Mouse (Mus musculus): ENCODE results near the gene Cul9. TPM values are rescaled to one million over a fixed set of nuclear protein-coding genes. Genes with fewer than 3 reads are reported as not detected.

The Cul9 gene
- polyA plus RNA-seq, 1 experiment from 2014 or later = 5.8 TPM

DNA sequence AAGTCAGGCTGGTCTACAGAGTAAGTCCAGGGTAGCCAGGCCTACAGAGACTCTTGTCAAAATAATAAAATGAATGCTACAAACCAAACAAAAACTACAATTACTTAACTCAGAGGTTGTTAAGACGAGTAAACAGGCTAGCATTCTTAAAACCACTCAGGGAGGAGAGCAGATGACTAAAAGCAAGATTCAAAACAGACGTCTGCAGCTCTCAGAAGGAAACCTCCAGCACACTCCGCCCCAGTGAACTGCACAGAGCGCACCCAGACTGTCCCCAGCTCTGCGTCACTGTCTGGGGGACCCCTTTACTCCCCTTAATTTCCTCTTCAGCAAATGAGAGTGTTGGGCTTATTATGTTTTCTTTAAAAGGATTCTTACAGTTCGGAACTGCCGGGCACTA lies 6.0 kb upstream of the Cul9 start:
- Histone ChIP-seq H3K36me3 (peaks cover 46% of the 10 kb centered on the region), H3K4me3 (replicated peaks) (peak overlapping the region; percentile 66), H3K9me3 (replicated peaks) (no peaks in the 10 kb centered on the region), H3K4me1 (peaks cover 53% of the 10 kb centered on the region), H3K27ac (peak overlapping the region; percentile 11; the same call in 1 of the 2 replicates), H3K27me3 (no peaks in the 10 kb centered on the region), H3K9ac (0 out of 2 replicates have a peak overlapping the region, but pooled peaks have one; percentile 2), H3K4me2 (peak overlapping the region; percentile 81; the same call in 1 of the 2 replicates)
- WGBS = 84% methylated on average over 7 of the region's 7 CpGs
- ATAC-seq (replicated peaks; ENCODE audit: low FRiP score) = no peak

DNA sequence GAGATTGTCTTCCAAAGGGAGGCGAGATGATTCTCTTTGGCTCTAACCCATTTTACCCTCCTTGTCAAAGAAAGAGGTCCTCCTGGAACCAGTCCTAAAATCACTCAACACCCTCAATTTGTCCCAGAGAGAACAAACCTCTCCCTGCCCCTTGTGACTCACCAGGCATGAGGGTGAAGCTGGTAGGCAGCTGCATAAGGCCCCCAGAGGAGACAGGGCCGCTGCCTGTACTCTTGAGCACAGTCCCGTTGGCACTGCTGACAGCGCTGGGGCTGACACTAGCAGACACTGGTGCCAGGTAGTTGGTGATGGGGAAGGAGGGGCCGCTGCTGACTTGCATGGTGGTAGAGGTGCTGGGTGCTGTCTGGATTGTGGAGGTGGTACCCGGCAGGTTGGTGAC lies 5.2 kb upstream of the Cul9 start:
- ATAC-seq (replicated peaks; ENCODE audit: low FRiP score) = no peak
- H3K27me3 ChIP-seq = no peaks in the 10 kb centered on the region
- no peak overlapping the region for H3K9ac ChIP-seq
- peaks cover 53% of the 10 kb centered on the region for H3K4me1 ChIP-seq
- H3K27ac ChIP-seq = no peak overlapping the region
- no peak overlapping the region for H3K4me2 ChIP-seq
- H3K36me3 ChIP-seq = peaks cover 46% of the 10 kb centered on the region
- no peaks in the 10 kb centered on the region for H3K9me3 ChIP-seq (replicated peaks)
- WGBS = 93% methylated on average over 6 of the region's 6 CpGs
- H3K4me3 ChIP-seq (replicated peaks) = no peak overlapping the region

DNA sequence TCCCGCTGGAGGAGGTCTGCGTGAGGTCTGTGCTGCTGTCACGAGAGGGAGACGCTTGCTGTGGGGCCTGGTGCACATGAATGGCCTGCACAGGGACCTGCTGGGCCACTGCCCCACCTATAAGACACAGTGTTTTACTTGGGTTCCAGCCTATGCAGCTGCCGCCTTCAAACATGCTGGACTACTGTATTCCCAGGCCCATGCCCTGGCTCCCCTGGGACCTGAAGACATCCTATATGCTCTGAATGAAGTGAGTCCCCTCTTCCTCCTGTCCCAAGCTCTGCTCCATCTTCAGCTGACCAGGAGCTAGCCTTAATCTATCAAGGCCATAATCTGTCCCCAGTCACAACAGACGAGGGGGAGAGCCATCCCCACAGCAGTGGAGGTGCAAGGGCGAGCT lies 4.7 kb upstream of the Cul9 start:
- peaks cover 58% of the 10 kb centered on the region for H3K4me1 ChIP-seq
- H3K4me3 ChIP-seq (replicated peaks) = no peak overlapping the region
- WGBS = 89% methylated on average over 7 of the region's 7 CpGs

DNA sequence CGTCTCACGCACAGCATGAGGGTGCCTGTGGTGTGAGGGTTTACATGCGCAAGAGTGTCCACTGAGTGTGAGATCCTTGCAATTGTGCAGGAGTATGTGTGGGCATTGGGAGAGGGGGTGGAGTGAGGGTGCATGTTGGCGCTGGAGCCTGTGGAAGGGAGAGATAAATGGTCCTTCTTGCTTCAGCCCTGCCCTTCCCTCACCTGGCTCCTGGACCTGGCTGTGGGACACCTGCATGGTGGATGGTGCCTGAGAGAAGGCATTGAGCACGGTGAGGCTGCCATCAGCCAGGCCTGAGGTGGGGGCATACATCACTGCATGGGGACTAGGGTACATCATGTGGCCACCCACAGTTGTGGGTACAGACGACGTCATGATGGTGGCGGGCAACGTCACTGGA lies 3.5 kb upstream of the Cul9 start:
- no peak for ATAC-seq (replicated peaks; ENCODE audit: low FRiP score)
- H3K9ac ChIP-seq = no peak overlapping the region
- H3K9me3 ChIP-seq (replicated peaks) = no peaks in the 10 kb centered on the region
- H3K36me3 ChIP-seq = peaks cover 46% of the 10 kb centered on the region
- H3K27me3 ChIP-seq = no peaks in the 10 kb centered on the region
- no peak overlapping the region for H3K27ac ChIP-seq
- H3K4me1 ChIP-seq = peaks cover 59% of the 10 kb centered on the region
- H3K4me2 ChIP-seq = no peak overlapping the region
- no peak overlapping the region for H3K4me3 ChIP-seq (replicated peaks)
- 91% methylated on average over 9 of the region's 9 CpGs for WGBS

More for the DNA sequence above, 4.7 kb upstream of the Cul9 start:
- Histone ChIP-seq H3K9ac (no peak overlapping the region), H3K36me3 (peaks cover 46% of the 10 kb centered on the region), H3K27ac (no peak overlapping the region), H3K4me2 (no peak overlapping the region), H3K27me3 (no peaks in the 10 kb centered on the region), H3K9me3 (replicated peaks) (no peaks in the 10 kb centered on the region)
- ATAC-seq (replicated peaks; ENCODE audit: low FRiP score) = no peak

DNA sequence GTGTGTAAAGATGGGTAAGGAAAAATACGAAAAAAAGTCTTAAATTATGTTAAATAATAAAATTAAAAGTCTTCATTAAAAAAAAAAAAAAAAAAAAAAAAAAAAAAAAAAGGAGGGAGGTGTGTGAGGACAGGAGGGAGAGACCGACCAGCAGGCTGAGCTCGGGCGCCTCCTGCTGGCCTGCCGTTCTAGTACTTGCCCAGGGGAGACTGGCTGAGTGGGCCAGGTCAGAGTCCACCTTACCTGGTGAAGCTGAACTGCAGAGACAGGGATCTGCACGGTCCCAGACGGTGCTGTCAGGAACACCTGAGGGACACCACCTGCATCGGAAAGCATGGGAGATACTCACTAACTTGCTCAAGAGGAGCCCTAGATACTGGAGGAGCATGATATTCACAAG lies 3.0 kb upstream of the Cul9 start:
- Histone ChIP-seq H3K4me1 (peaks cover 55% of the 10 kb centered on the region), H3K4me3 (replicated peaks) (no peak overlapping the region), H3K9me3 (replicated peaks) (no peaks in the 10 kb centered on the region), H3K27ac (no peak overlapping the region), H3K4me2 (no peak overlapping the region), H3K9ac (no peak overlapping the region), H3K27me3 (no peaks in the 10 kb centered on the region), H3K36me3 (peaks cover 46% of the 10 kb centered on the region)
- no peak for ATAC-seq (replicated peaks; ENCODE audit: low FRiP score)
- WGBS = 28% methylated on average over 8 of the region's 8 CpGs

DNA sequence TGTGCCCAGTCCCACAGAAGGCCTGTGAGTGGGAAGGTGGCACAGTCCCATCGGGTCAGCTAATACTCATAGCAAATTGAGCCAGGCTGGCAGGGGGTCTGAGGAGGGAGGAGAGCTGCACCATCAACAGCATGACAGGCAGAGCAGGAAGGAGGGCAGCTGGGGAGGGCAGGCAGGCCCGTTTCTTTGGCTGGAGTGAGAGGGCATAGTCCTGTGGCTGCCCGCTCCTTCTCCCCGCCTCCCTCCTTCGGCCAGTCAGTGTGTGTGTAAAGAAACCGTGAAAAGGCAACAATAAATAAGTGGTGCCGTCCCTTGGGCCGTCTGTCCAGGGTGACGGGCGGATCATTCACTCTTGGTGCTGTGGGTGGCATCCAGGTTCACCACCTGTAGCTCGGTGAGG lies 2.6 kb upstream of the Cul9 start:
- WGBS = 53% methylated on average over 11 of the region's 11 CpGs
- H3K36me3 ChIP-seq = peaks cover 46% of the 10 kb centered on the region
- H3K27ac ChIP-seq = no peak overlapping the region
- no peaks in the 10 kb centered on the region for H3K27me3 ChIP-seq
- no peak overlapping the region for H3K9ac ChIP-seq
- peaks cover 50% of the 10 kb centered on the region for H3K4me1 ChIP-seq
- no peak for ATAC-seq (replicated peaks; ENCODE audit: low FRiP score)
- no peaks in the 10 kb centered on the region for H3K9me3 ChIP-seq (replicated peaks)
- no peak overlapping the region for H3K4me3 ChIP-seq (replicated peaks)
- no peak overlapping the region for H3K4me2 ChIP-seq

DNA sequence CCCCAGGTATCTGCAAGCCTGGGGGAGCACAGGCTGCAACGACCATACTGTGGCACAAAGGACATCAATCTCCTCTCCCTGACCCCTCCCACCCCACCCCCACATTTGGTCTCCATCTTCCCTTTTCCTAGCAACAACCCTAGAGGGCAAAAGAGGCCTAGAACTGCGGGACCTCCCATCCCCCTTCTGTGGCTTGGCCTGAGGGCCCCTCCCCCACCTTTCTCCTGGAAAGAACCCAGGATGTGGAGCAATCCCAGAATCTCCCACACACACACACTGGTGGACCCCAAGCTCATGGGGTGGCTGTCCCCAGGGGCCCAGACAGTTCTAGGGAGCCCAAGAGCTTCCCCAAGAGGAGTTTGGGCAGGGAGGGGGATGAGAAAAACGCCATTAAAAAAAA lies 1.7 kb upstream of the Cul9 start:
- H3K27me3 ChIP-seq = no peaks in the 10 kb centered on the region
- 18% methylated on average over 3 of the region's 3 CpGs for WGBS
- H3K4me3 ChIP-seq (replicated peaks) = no peak overlapping the region
- H3K36me3 ChIP-seq = peaks cover 46% of the 10 kb centered on the region
- no peaks in the 10 kb centered on the region for H3K9me3 ChIP-seq (replicated peaks)
- no peak overlapping the region for H3K4me2 ChIP-seq
- H3K9ac ChIP-seq = no peak overlapping the region
- no peak for ATAC-seq (replicated peaks; ENCODE audit: low FRiP score)
- no peak overlapping the region for H3K27ac ChIP-seq
- peaks cover 42% of the 10 kb centered on the region for H3K4me1 ChIP-seq

DNA sequence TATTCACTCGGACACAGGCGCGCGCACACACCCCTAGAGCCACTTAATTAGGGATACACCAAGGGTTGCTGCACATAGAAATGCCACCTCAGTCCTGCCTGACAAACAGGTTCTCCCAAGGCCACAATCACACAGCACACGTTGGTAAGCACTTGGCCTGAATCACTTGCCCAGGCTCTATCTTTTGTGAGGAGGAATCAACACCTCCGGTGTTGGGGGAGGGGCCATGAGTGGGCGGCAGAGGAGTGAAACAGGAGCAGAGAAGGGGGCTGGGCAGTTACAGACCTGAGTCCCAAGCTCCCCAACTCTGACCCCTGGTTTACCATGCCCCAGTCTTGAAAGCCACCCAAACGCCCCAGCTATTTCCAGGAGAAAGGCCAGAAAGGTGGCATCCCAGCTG lies 807 bp upstream of the Cul9 start:
- WGBS = 11% methylated on average over 8 of the region's 8 CpGs
- H3K27me3 ChIP-seq = no peaks in the 10 kb centered on the region
- H3K9me3 ChIP-seq (replicated peaks) = no peaks in the 10 kb centered on the region
- peaks cover 34% of the 10 kb centered on the region for H3K4me1 ChIP-seq
- H3K27ac ChIP-seq = peak overlapping the region; percentile 51; the same call in 1 of the 2 replicates
- peak overlapping the region; percentile 93 for H3K4me2 ChIP-seq
- no peak for ATAC-seq (replicated peaks; ENCODE audit: low FRiP score)
- H3K36me3 ChIP-seq = peaks cover 40% of the 10 kb centered on the region
- H3K9ac ChIP-seq = 0 out of 2 replicates have a peak overlapping the region, but pooled peaks have one; percentile 4
- no peak overlapping the region for H3K4me3 ChIP-seq (replicated peaks)

DNA sequence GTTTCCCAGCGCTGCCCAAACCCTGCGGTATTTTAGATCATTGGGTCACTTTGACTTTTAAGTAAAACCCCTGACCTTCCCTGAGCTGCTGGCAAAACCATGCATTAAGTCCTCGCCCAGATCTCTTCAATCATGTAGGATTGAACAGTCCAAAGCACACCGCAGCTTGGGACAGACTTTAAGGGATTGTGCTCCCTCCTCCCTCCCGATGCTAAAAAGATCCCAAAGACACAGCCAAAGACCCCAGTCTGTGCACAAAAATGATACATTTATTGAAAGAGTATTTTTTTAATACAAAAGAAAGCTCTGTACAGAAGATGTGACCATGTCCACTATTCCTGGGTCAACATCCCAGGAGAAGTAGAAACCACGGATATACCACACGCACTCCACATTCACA lies 403 bp upstream of the Cul9 start:
- H3K27me3 ChIP-seq = no peaks in the 10 kb centered on the region
- peak overlapping the region; percentile 51; the same call in 1 of the 2 replicates for H3K27ac ChIP-seq
- H3K9ac ChIP-seq = peak overlapping the region; percentile 65
- peak overlapping the region; percentile 93 for H3K4me2 ChIP-seq
- no peaks in the 10 kb centered on the region for H3K9me3 ChIP-seq (replicated peaks)
- H3K4me3 ChIP-seq (replicated peaks) = peak overlapping the region; percentile 66
- H3K4me1 ChIP-seq = peaks cover 34% of the 10 kb centered on the region
- H3K36me3 ChIP-seq = peaks cover 37% of the 10 kb centered on the region
- no peak for ATAC-seq (replicated peaks; ENCODE audit: low FRiP score)
- 11% methylated on average over 7 of the region's 7 CpGs for whole genome bisulfite sequencing

DNA sequence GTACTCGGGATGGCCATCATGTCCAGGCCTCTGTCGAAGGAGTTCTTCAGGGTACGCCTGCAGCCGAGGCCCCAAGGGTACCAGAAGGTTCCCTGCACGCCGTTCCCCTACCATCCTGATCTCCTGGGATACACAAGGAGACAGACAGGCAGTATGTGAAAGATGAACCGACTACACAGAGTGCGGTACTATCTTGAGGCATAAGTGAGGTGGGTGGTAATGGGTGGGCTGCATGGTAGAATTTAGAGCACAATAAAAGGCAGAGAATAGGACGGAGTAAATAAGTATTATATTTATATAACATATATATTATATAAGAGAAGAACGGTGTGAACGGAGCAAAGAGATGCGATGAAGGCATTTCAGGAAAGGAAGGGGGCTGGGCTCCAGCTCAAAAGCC lies 2.5 kb downstream of the Cul9 start:
- Histone ChIP-seq H3K4me1 (peaks cover 30% of the 10 kb centered on the region), H3K27me3 (no peaks in the 10 kb centered on the region), H3K9ac (no peak overlapping the region), H3K27ac (no peak overlapping the region), H3K4me2 (no peak overlapping the region), H3K9me3 (replicated peaks) (no peaks in the 10 kb centered on the region), H3K4me3 (replicated peaks) (no peak overlapping the region), H3K36me3 (peaks cover 19% of the 10 kb centered on the region)
- ATAC-seq (replicated peaks; ENCODE audit: low FRiP score) = no peak
- WGBS = 89% methylated on average over 12 of the region's 12 CpGs

DNA sequence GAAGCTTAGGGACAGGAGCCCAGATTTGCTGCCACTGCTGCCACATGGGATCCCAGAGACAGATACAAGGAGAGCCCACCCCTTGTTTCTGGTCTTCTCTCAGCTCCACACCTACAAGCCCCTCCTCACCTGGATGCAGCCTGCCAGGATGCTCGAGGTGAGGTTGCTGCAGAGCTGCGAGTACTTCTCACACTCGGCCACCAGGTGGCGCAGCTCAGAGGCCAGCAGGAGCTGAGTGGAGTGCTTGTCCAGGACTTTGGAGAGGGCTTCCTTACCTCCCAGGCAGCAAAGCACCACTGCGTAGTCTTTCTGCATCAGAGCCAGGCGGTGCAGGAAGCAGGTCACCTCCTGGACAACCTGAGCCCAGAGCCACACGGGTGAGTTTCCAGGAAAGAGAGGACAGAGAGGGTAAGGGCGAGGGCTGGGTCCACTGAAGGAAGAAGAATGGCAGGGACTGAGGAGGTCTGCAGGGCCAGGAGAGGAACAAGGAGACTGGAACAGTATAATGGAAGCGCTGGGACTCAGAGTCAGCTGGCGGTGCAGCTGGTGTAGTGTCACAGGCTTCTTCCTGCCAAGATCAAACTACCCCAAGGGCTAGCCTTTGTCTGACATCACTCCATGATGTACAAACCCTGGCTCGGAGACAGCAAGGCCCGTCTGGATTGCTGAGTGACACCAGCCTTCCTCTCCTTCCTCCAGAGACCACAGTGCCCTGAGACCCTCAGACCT lies 20.4 kb downstream of the Cul9 start:
- 38% methylated on average over 12 of the region's 12 CpGs for WGBS

DNA sequence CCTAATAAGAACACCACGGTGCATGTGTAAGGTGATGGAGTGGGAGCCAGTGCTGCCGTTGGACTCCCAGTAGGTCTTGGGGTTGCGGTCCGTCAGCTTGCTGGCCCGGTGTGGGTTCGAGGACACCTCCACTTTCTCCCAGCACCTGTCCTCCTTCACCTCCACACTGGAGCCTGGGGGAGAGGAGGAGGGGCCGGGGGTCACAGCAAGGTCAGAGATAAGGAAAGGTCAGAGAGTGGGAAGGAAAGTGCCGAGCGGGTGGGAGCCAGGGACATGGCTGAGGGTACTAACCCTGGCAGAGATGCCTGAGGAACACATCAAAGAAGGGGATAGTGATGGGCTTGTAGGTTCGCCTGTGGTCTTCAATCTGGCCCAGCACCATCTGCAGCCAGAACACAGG lies 21.1 kb downstream of the Cul9 start:
- no peak overlapping the region for H3K27ac ChIP-seq
- H3K36me3 ChIP-seq = 0 out of 2 replicates have a peak, but pooled peaks cover 4% of the 10 kb centered on the region
- H3K9ac ChIP-seq = no peak overlapping the region
- no peaks in the 10 kb centered on the region for H3K9me3 ChIP-seq (replicated peaks)
- H3K4me2 ChIP-seq = no peak overlapping the region
- no peak for ATAC-seq (replicated peaks; ENCODE audit: low FRiP score)
- WGBS = 84% methylated on average over 10 of the region's 10 CpGs
- 0 out of 2 replicates have a peak, but pooled peaks cover 7% of the 10 kb centered on the region for H3K4me1 ChIP-seq
- H3K4me3 ChIP-seq (replicated peaks) = no peak overlapping the region
- H3K27me3 ChIP-seq = peaks cover 9% of the 10 kb centered on the region

More for the DNA sequence above, 20.4 kb downstream of the Cul9 start:
- Histone ChIP-seq H3K27ac (no peak overlapping the region), H3K4me3 (replicated peaks) (no peak overlapping the region), H3K4me1 (0 out of 2 replicates have a peak, but pooled peaks cover 2% of the 10 kb centered on the region), H3K36me3 (0 out of 2 replicates have a peak, but pooled peaks cover 4% of the 10 kb centered on the region), H3K9me3 (replicated peaks) (no peaks in the 10 kb centered on the region), H3K4me2 (no peak overlapping the region), H3K9ac (no peak overlapping the region), H3K27me3 (peaks cover 9% of the 10 kb centered on the region)
- peak; percentile 50; the same call in 1 of the 2 replicates for ATAC-seq (replicated peaks; ENCODE audit: low FRiP score)
